Mouse (Mus musculus) midbrain, embryonic 12.5 days (tissue): ENCODE measurements around the gene Paf1. TPM values are rescaled to one million over a fixed set of nuclear protein-coding genes. Genes with fewer than 3 reads are reported as not detected.
A peak's percentile ranks its signal among the peaks of the same experiment; 100 is the strongest.

ENCODE experiments used
- ATAC-seq: fragments of 200-750 bp; cut with Nextera tagmentation; 2 replicates; pipeline ENCODE4 v1.8.0; 2017; ENCODE audit warnings: low read depth, moderate TSS enrichment, moderate library complexity; ENCODE audit not compliant: low FRiP score
- H3K27ac ChIP-seq: fragments of 300-500 bp; sonication (generic); replicated peaks from 2 replicates; pipeline ENCODE4 v1.5.1; 2016; ENCODE audit warnings: mild to moderate bottlenecking
- H3K27me3 ChIP-seq: fragments of 300-500 bp; sonication (generic); 2 replicates; pipeline ENCODE4 v1.6.1; 2016; ENCODE audit warnings: mild to moderate bottlenecking
- H3K36me3 ChIP-seq: fragments of 300-500 bp; sonication (generic); 2 replicates; pipeline ENCODE4 v1.6.1; 2016
- H3K4me1 ChIP-seq: fragments of 300-500 bp; sonication (generic); 2 replicates; pipeline ENCODE4 v1.6.1; 2016
- H3K4me2 ChIP-seq: fragments of 300-500 bp; sonication (generic); replicated peaks from 2 replicates; pipeline ENCODE4 v1.6.1; 2016; ENCODE audit warnings: mild to moderate bottlenecking, moderate library complexity
- H3K4me3 ChIP-seq: fragments of 300-500 bp; sonication (generic); 2 replicates; pipeline ENCODE4 v1.5.1; 2016; ENCODE audit warnings: mild to moderate bottlenecking
- H3K9ac ChIP-seq: fragments of 300-500 bp; sonication (generic); replicated peaks from 2 replicates; pipeline ENCODE4 v1.6.1; 2016; ENCODE audit warnings: mild to moderate bottlenecking, moderate library complexity
- H3K9me3 ChIP-seq: fragments of 300-500 bp; sonication (generic); 2 replicates; pipeline ENCODE4 v1.6.1; 2016; ENCODE audit warnings: mild to moderate bottlenecking
- WGBS: fragments of 180-500 bp; shearing (Covaris S2); methylation state at CpG from one replicate; pipeline ENCODE4 v1.1.7; 2016; 5-methylcytosine and 5-hydroxymethylcytosine counted together
- polyA plus RNA-seq: library from polyadenylated mRNA; unstranded; fragments of >200 nt; fragmentation: Nextera tagmentation; extraction: Ambion mirVana; gene quantifications from 2 replicates; pipeline ENCODE4 v1.2.1, GENCODE M21; 2016

Paf1 gene
- polyA plus RNA-seq, 1 experiment from 2014 or later = 83.2 TPM

GRCm38 (mm10) chr7:28442688-28443087, 49.9 kb downstream of the Paf1 start:
- no peak overlapping the region for H3K4me2 ChIP-seq
- H3K4me3 ChIP-seq = no peak overlapping the region
- no peak overlapping the region for H3K9ac ChIP-seq
- 40% methylated on average over 4 of the region's 4 CpGs for WGBS
- H3K36me3 ChIP-seq = no peaks in the 10 kb centered on the region
- no peak overlapping the region for H3K27ac ChIP-seq
- peaks cover 15% of the 10 kb centered on the region for H3K27me3 ChIP-seq
- peaks cover 12% of the 10 kb centered on the region for H3K4me1 ChIP-seq
- ATAC-seq = no peak
- H3K9me3 ChIP-seq = no peaks in the 10 kb centered on the region

GRCm38 (mm10) chr7:28444344-28444974, 51.7 kb downstream of the Paf1 start:
- WGBS = 86% methylated on average over 13 of the region's 13 CpGs
- H3K4me3 ChIP-seq = no peak overlapping the region
- no peak overlapping the region for H3K27ac ChIP-seq
- ATAC-seq = no peak
- H3K27me3 ChIP-seq = peaks cover 15% of the 10 kb centered on the region
- peaks cover 12% of the 10 kb centered on the region for H3K4me1 ChIP-seq
- no peak overlapping the region for H3K9ac ChIP-seq
- no peaks in the 10 kb centered on the region for H3K9me3 ChIP-seq
- no peaks in the 10 kb centered on the region for H3K36me3 ChIP-seq
- no peak overlapping the region for H3K4me2 ChIP-seq

GRCm38 (mm10) chr7:28446446-28446845, 53.7 kb downstream of the Paf1 start:
- H3K27me3 ChIP-seq = peaks cover 15% of the 10 kb centered on the region
- WGBS = 13% methylated on average over 12 of the region's 12 CpGs
- ATAC-seq = no peak
- no peaks in the 10 kb centered on the region for H3K9me3 ChIP-seq
- no peak overlapping the region for H3K4me2 ChIP-seq
- no peaks in the 10 kb centered on the region for H3K36me3 ChIP-seq
- H3K4me1 ChIP-seq = peaks cover 12% of the 10 kb centered on the region
- H3K4me3 ChIP-seq = no peak overlapping the region
- no peak overlapping the region for H3K9ac ChIP-seq
- no peak overlapping the region for H3K27ac ChIP-seq

GRCm38 (mm10) chr7:28447101-28447830, 54.5 kb downstream of the Paf1 start:
- H3K4me1 ChIP-seq = peaks cover 12% of the 10 kb centered on the region
- ATAC-seq = no peak
- H3K4me3 ChIP-seq = no peak overlapping the region
- no peak overlapping the region for H3K9ac ChIP-seq
- H3K36me3 ChIP-seq = no peaks in the 10 kb centered on the region
- H3K27ac ChIP-seq = 0 out of 2 replicates have a peak overlapping the region, but pooled peaks have one; percentile 0
- WGBS = 16% methylated on average over 12 of the region's 12 CpGs
- no peaks in the 10 kb centered on the region for H3K9me3 ChIP-seq
- H3K27me3 ChIP-seq = peaks cover 15% of the 10 kb centered on the region
- no peak overlapping the region for H3K4me2 ChIP-seq

GRCm38 (mm10) chr7:28447865-28448820, 55.4 kb downstream of the Paf1 start:
- H3K4me2 ChIP-seq = no peak overlapping the region
- peaks cover 15% of the 10 kb centered on the region for H3K27me3 ChIP-seq
- H3K36me3 ChIP-seq = no peaks in the 10 kb centered on the region
- no peak overlapping the region for H3K27ac ChIP-seq
- 75% methylated on average over 12 of the region's 13 CpGs for WGBS
- no peak overlapping the region for H3K4me3 ChIP-seq
- no peak overlapping the region for H3K9ac ChIP-seq
- peaks cover 21% of the 10 kb centered on the region for H3K4me1 ChIP-seq
- no peak for ATAC-seq
- H3K9me3 ChIP-seq = no peaks in the 10 kb centered on the region

Other genes with a start within 250 kb of the Paf1 start
- gene Fbl, start 223.2 kb upstream of the Paf1 start, polyA plus RNA-seq = 134 TPM in 2 replicates
- gene Dyrk1b, start 213.5 kb upstream of the Paf1 start, polyA plus RNA-seq = 21.5 and 22.8 TPM in 2 replicates
- 5.7 and 7.3 TPM in 2 replicates for gene Eid2, start 125.1 kb upstream of the Paf1 start, polyA plus RNA-seq
- 25.2 and 27.4 TPM in 2 replicates for gene Eid2b, start 115.2 kb upstream of the Paf1 start, polyA plus RNA-seq
- gene Selenov, start 101.8 kb upstream of the Paf1 start, polyA plus RNA-seq = 0.90 and 1.6 TPM in 2 replicates
- gene Dll3, start 90.7 kb upstream of the Paf1 start, polyA plus RNA-seq = 86.8 and 91.4 TPM in 2 replicates
- 188 and 193 TPM in 2 replicates for gene Timm50, start 80.9 kb upstream of the Paf1 start, polyA plus RNA-seq
- 105 and 107 TPM in 2 replicates for gene Supt5, start 54.2 kb upstream of the Paf1 start, polyA plus RNA-seq
- gene Rps16, start 42.3 kb upstream of the Paf1 start, polyA plus RNA-seq = 544 and 582 TPM in 2 replicates
- 71.6 and 78.6 TPM in 2 replicates for gene Plekhg2, start 20.4 kb upstream of the Paf1 start, polyA plus RNA-seq
- 4.9 and 5.4 TPM in 2 replicates for gene Zfp36, start 12.7 kb upstream of the Paf1 start, polyA plus RNA-seq
- gene Med29, start 243 bp upstream of the Paf1 start, polyA plus RNA-seq = 45.3 and 46.9 TPM in 2 replicates
- 6.3 TPM in 2 replicates for gene Gmfg, start 44.5 kb downstream of the Paf1 start, polyA plus RNA-seq
- 9.2 and 13.9 TPM in 2 replicates for gene Lrfn1, start 59.0 kb downstream of the Paf1 start, polyA plus RNA-seq
- not detected in 2 replicates for gene Ifnl2, start 117.5 kb downstream of the Paf1 start, polyA plus RNA-seq
- not detected in 2 replicates for gene Ifnl3, start 129.9 kb downstream of the Paf1 start, polyA plus RNA-seq
- not detected in 2 replicates for gene Sycn, start 147.9 kb downstream of the Paf1 start, polyA plus RNA-seq
- not detected in 2 replicates for gene Nccrp1, start 154.3 kb downstream of the Paf1 start, polyA plus RNA-seq
- gene Samd4b, start 205.2 kb downstream of the Paf1 start, polyA plus RNA-seq = 34.1 and 34.8 TPM in 2 replicates
- 40.4 and 43.5 TPM in 2 replicates for gene Pak4, start 205.2 kb downstream of the Paf1 start, polyA plus RNA-seq
- gene Acp7, start 238.4 kb downstream of the Paf1 start, polyA plus RNA-seq = not detected in 2 replicates